Mouse (Mus musculus) frontal cortex, adult (tissue): Measurements from ENCODE around the gene Uap1l1.

Experiments used
- ATAC-seq: cut with Nextera tagmentation; 2 replicates; pipeline ENCODE4 v1.9.2; 2017; ENCODE audit warnings: mild to moderate bottlenecking, moderate library complexity, mixed read lengths; ENCODE audit not compliant: low TSS enrichment

Gene Uap1l1

DNA sequence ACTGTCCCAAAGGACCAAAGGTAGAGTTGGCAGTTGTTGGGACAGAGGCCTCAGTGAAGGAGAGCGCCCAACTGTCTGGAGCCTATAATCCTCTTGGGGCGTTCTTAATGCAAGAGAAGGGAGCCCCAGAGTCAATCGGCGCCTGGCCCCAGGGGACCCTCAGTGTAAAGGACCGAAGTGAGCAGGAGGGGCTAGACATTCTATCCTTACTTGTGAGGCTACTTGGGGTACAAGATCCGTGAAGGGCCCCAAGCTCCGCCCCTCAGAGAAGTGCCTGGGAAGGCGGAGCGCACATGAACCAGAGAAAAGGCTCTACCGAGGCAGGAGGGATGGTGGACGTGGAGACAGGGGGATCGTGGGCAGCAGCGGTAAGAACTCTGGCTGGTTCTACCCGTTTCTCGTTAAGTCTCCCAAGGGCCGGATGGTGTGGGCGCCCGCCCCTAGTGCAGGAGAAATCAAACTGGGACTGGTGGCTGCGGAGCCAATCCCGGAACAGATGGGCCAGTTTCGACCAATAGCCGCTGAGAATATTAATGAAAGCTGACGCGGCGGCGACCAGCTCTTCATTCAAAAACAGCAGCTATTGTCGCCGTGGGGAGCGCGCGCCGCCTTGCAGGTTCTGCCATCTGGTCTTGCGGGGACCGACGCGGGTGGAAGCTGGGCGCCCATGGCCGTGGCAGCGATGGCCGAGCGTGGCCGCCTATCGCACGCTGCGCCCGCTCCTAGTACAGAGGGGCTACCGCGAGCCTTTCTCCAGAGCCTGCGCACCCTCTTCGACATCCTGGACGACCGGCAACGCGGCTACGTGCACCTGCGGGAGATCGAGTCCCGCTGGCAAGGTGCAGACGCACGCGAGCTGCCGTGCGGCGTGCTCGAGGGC is 6.5 kb upstream of the Uap1l1 start, which contains the start of gene Sapcd2:
TSS of gene Sapcd2 (plus strand) at position 558 of the 880 bp plus-strand sequence.
- peak; percentile 98 for ATAC-seq

GRCm38 (mm10) chr2:25369996-25370395 is 4.5 kb upstream of the Uap1l1 start:
- ATAC-seq: no peak

DNA sequence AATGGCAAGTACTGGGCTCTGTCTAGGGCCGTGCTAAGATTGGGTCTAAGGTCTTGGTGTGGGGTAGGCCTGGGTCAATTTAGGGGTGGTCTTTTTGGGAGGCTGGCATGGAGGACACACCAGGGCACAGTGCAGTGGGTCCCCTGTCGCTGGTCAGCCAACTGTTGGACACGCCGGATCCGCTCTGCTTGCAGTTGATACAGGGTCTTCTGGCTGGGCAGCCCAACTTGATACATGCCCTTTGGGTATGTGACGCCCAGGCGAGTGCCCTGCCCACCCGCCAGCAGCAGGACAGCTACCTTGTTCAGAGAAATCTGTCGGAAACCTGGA is 756 bp downstream of the Uap1l1 start:
- ATAC-seq: no peak

DNA sequence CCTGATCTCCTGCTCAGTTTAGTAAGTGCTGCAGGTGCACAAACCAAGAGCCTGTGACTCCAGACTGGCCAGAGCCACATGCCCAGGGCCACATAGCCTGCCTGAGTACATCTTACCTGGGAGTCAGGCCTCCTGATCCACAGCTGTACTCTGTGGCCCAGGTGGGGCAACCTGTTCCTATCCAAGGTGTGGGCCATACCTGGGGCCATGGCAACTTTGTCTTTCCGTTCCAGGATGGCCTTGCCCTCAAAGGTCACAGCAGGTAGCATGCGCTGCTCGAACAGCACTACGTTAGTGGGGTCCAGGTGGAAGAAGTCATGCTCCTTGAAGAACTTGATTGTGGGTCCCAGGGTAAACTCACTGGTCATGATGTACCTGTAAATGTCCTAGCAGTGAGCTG is 1.2 kb downstream of the Uap1l1 start:
- no peak for ATAC-seq

GRCm38 (mm10) chr2:25363478-25364178 is 1.9 kb downstream of the Uap1l1 start:
- no peak for ATAC-seq

- no peak for ATAC-seq
These were observed 5.6 kb downstream of the Uap1l1 start for GRCm38 (mm10) chr2:25359848-25360247.

DNA sequence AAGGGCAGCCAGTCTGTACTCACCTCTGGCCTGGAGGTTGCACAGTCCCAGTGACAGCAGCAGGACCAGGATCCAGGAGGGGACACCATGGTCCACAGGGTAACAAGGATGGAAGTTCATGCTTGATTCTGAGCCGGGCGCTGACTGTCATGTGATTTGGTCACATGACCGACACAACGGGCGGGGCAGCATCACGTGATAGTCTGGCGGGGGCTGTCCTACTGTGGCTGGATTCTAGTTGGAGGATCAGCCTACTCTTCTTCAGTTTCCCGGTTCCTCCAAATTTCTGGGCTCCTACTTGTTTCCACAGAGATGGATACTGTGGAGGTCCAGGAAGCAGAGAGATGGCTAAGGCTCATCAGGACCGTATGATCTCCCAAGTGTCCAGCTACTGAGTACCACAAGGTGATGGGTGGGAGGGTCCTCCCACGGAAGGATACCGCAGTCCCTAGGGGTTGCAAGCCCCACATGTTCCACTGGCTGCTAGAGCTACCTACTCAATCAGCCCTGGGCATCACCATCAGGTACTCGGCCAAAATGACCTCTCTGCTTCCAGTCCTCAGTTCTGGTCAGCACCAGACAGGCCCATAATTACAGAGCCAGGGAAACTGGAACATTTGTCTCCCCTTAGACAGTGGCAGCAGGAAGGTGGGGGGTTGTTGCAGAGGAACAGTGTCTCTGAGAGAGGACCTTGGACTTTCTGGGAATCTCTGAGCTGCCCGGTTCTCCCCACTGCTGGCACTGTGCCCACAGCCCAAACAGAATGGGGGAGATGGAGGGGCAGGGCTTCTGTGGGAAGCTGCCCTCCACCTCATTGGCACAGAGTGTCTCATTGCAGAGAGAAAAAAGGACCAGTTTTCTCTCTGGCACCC is 9.0 kb downstream of the Uap1l1 start, which contains the start of gene Dpp7:
TSS of gene Dpp7 (minus strand) at position 152 of the 872 bp plus-strand sequence.
- ATAC-seq: peak; percentile 66

GRCm38 (mm10) chr2:25355419-25356066 is 9.9 kb downstream of the Uap1l1 start:
- ATAC-seq: 0 out of 2 replicates have a peak, but pooled peaks have one; percentile 8

GRCm38 (mm10) chr2:25354211-25354610 is 11.3 kb downstream of the Uap1l1 start:
- no peak for ATAC-seq

DNA sequence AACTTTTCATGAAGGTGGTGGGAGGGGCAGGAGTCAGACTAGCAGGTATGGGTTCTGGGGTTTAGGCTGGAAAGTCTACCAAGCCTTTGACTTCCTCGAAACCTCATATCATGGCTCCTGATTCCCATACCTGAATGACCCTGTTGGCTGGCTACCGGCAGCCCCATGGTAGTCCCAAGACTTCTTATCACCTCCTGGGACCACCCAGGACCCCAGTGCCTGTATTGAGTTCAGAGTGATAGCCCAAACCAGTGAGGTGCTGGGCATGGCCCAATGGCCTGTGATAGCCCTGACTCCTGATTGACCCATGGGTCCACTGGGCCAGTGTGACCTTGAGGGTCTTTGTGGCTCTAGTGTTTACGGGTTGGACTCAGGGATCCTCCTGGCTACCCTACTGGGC is 14.8 kb downstream of the Uap1l1 start:
- ATAC-seq: no peak

DNA sequence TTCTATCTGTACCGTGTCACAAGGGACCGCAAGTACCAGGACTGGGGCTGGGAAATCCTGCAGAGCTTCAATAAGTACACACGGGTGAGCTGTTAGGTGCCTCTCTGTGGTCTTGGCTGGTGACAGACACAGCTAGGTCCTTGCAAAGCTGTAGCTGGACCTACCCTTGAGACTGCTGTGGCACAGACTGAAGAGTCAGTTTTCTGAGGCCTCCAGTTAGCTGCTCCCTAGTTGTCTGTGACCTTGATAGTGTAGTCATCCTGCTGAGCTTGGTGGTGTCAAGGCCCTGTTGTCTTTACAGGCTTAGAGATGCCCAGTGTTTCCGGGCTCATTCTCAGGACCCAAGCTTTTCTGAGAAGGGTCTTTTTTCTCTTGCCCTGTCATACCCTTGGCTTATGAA is 16.0 kb downstream of the Uap1l1 start:
- ATAC-seq: no peak

DNA sequence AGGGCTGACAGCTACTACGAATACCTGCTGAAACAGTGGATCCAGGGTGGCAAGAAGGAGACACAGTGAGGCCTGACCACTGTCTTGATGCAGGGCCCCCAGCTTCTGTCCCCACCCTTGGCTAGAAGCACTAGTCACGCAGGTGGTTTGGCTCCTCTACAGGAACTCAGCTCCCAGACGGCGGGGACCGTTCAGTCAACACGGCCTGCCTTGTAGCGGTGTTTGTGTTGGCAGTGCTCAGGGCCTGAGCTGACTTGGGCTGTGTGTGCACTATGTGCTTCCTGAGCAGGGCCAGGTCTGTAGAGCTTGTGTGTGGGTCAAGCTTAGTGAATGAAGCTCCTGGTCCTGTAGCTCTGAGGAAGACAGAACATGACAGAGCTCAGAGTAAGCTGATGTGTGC is 17.3 kb downstream of the Uap1l1 start:
- no peak for ATAC-seq

GRCm38 (mm10) chr2:25338303-25338702 is 27.2 kb downstream of the Uap1l1 start:
- ATAC-seq: no peak

DNA sequence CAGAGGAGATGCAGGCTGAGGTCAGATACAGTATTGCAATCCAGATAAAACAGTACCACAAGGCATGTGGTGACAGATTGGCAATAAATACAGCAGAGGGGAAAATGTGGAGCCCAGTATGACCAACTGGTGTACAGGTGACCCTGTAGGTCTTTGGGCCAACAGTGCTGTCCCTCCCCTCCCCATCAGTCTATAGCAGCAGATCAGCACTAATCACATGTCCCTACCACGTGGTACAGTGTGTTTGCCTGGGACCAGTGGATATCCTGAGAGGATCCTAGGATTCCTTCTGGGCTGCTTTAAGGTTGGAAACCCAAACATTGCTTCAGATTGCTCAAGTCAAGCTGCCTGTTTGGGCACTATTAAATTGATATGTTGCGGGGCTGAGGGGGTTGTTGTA is 31.9 kb downstream of the Uap1l1 start:
- ATAC-seq: no peak

DNA sequence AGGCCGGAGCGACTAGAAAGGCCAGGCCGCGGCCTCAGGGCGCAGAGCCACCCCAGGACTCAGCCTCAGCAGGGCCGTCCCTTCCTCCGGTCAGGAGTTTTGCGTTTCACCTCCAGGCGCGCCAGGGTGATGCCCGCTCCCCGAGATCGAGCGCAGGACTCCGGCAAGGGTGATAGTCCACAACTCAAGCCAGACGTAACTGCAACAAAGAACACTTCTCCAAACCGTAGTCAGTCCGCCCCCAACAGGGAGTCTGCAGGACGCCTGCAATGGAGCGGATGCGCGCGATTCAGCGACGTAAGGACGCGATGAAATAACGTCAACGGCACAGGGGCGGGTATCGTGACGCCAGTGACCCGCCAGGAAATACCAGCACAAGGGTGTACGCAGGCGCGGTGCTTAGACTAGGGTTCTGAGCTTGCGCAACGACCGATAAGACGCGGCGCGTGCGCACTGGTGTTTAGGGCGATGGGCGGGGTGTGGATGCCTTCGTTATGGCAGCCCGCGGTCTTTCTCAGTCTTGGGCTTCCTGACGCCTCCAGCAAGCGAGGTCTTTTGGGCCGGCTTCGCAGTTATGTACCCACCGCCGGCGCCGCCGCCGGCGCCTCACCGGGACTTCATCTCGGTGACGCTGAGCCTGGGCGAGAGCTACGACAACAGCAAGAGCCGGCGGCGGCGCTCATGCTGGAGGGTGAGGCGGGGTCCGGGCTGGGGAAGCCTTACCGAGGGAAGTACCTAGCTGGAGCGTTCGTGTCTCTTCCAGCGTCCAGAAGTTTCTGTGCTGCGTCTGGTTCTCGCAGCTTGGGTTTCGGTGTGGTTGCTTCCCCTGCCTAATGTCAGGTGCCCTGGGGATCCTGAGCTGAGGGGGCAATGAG is 33.0 kb downstream of the Uap1l1 start, which contains the start of gene Man1b1:
TSS of gene Man1b1 (plus strand) at position 53 of the 875 bp plus-strand sequence.
- peak; percentile 98 for ATAC-seq

- no peak for ATAC-seq
These were observed 34.0 kb downstream of the Uap1l1 start for GRCm38 (mm10) chr2:25331470-25331869.

GRCm38 (mm10) chr2:25328440-25328839 is 37.0 kb downstream of the Uap1l1 start:
- ATAC-seq: no peak

DNA sequence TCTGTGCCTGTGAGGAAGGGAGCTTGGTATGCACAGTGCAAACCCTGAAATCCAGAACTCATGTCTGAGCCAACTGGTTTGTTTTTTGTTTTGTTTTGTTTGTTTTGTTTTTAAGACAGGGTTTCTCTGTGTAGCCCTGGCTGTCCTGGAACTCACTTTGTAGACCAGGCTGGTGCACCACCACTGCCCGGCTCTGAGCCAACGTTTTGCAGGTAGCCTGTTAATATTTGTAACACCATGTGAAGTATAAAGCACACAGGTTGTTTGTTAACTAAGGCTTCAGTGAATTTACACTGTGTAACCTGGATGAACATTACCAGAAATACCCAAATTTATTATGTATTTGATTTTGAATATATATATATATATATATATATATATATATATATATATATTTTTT is 39.4 kb downstream of the Uap1l1 start:
- no peak for ATAC-seq

DNA sequence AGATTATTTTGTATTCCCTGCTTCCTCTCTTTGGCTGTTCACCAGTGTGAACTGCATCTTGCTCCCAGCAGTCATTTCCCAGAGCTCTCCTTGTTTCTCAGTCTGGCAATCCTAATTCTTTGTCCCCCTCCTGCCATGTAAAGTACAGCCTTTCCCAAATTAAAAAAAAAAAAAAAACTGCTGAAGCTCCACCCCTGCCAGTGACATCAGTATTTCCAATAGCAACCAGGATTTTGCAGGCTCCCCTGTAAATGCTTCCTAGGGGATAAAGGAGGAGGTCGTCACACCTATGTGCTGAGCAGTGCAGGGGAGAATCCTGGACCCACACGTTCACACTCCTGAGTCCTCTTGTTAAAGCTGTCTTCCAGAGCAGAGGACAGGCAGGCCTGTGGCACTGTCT is 45.4 kb downstream of the Uap1l1 start:
- ATAC-seq: no peak

DNA sequence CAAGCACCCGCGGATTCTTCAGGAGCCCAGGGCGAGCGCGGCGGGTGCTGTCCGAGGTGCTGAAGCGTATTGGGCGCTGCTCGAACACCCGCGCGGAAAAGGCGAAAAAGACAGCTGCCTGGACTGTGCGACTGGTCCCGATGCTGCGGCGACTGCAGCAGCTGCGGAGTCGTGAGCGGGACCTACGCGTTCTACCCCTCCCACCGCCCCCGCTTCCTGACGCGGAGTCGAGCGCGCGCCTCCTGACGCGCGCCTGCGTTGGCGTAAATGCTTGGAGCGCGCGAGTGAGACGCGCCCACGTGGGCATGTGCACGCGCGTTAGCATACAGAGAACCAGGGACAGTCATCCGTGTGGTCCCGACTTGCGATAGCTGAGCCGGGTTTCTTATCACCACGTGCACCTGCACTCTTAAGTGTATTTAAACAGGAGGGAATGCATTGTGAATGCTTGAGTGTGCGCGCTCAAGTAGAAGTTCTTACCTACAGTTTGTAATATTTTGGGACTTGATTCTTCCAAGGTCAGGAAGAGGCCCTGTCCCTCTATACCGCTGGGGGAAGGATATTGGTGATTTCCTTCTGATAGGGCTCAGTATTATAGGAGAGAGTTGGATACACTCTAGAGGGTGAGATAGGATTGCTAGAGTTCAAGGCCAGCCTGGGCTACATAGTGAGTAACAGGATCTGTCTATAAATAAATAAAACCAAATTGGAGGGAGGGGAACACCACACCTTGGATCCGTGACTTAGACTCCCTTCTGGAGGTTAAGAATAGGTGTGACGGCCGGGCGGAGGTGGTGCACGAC is 46.3 kb downstream of the Uap1l1 start, which contains the start of gene Grin1:
TSS of gene Grin1 (minus strand) at position 217 of the 803 bp plus-strand sequence.
- peak; percentile 66 for ATAC-seq
